ENCODE assay signal across 29 mouse cellular contexts in genomic region chr1:118718055-118718454, GRCm38 (mm10).
DNase-seq lines count a peak whose midpoint lies in the region; ATAC-seq and TF ChIP-seq lines count a peak whose summit lies in the region.
"Had no signal": no experiment of that assay in that cellular context is flagged by ENCODE, and none has a peak within 500 bp of the region (broad histone marks: within the 10 kb centered on the region; RNA-seq: fewer than 3 reads in every experiment).

No protein-coding gene starts in this region.

- H3K27ac ChIP-seq in heart, embryonic 12.5 days (ENCODE audit: poor library complexity, severe bottlenecking) = no peak overlapping the region
- H3K27ac ChIP-seq in kidney, embryonic 15.5 days = peak overlapping the region; percentile 52
- H3K27ac ChIP-seq in lung, embryonic 14.5 days (ENCODE audit: low read depth) = no peak overlapping the region
- H3K27ac ChIP-seq: embryonic facial prominence, embryonic 10.5 days; embryonic facial prominence, embryonic 13.5 days; forebrain, embryonic 10.5 days; forebrain, embryonic 13.5 days; gastrocnemius, adult 2 months; heart, adult 2 months; heart, embryonic 10.5 days; hindbrain, embryonic 10.5 days; hindbrain, embryonic 13.5 days had no signal

- no peak for TF ChIP-seq POLR2A in lung, adult 2 months (IDR thresholded peaks at IDR 0.05; ENCODE audit: borderline replicate concordance, extremely low read depth, low read depth, low read length)

- no peak overlapping the region for H3K9ac ChIP-seq in heart, embryonic 12.5 days
- no peak overlapping the region for H3K9ac ChIP-seq in kidney, embryonic 15.5 days
- no peak overlapping the region for H3K9ac ChIP-seq in lung, embryonic 14.5 days
- H3K9ac ChIP-seq: embryonic facial prominence, embryonic 13.5 days; forebrain, embryonic 13.5 days; hindbrain, embryonic 13.5 days had no signal

- no peaks in the 10 kb centered on the region for H3K36me3 ChIP-seq in heart, embryonic 12.5 days
- H3K36me3 ChIP-seq in kidney, embryonic 15.5 days = no peaks in the 10 kb centered on the region
- H3K36me3 ChIP-seq in lung, embryonic 14.5 days (ENCODE audit: insufficient read depth) = no peaks in the 10 kb centered on the region
- H3K36me3 ChIP-seq: embryonic facial prominence, embryonic 10.5 days; embryonic facial prominence, embryonic 13.5 days; forebrain, embryonic 10.5 days; heart, embryonic 10.5 days; hindbrain, embryonic 10.5 days; hindbrain, embryonic 13.5 days had no signal

- WGBS in heart, embryonic 12.5 days = 65% methylated on average over 6 of the region's 6 CpGs
- WGBS in kidney, embryonic 15.5 days = 59% methylated on average over 6 of the region's 6 CpGs
- WGBS in lung, embryonic 14.5 days = 56% methylated on average over 6 of the region's 6 CpGs
- WGBS in lung, adult 2 months = 63% methylated on average over 6 of the region's 6 CpGs

- H3K27me3 ChIP-seq in heart, embryonic 12.5 days (replicated peaks) = no peaks in the 10 kb centered on the region; the same call in 1 of the 2 replicates
- no peaks in the 10 kb centered on the region for H3K27me3 ChIP-seq in kidney, embryonic 15.5 days
- H3K27me3 ChIP-seq in lung, embryonic 14.5 days (ENCODE audit: insufficient read depth, low read length) = no peaks in the 10 kb centered on the region
- H3K27me3 ChIP-seq: embryonic facial prominence, embryonic 13.5 days; forebrain, embryonic 13.5 days; hindbrain, embryonic 13.5 days had no signal

- H3K4me1 ChIP-seq in heart, embryonic 12.5 days (replicated peaks) = no peaks in the 10 kb centered on the region
- H3K4me1 ChIP-seq in kidney, embryonic 15.5 days = 0 out of 2 replicates have a peak, but pooled peaks cover 2% of the 10 kb centered on the region
- no peaks in the 10 kb centered on the region for H3K4me1 ChIP-seq in lung, embryonic 14.5 days (ENCODE audit: insufficient read depth)
- H3K4me1 ChIP-seq in lung, adult 2 months (ENCODE audit: control insufficient read depth, insufficient read depth, low read length) = no peaks in the 10 kb centered on the region
- H3K4me1 ChIP-seq: embryonic facial prominence, embryonic 10.5 days; embryonic facial prominence, embryonic 13.5 days; forebrain, embryonic 10.5 days; forebrain, embryonic 13.5 days; heart, embryonic 10.5 days; hindbrain, embryonic 13.5 days had no signal

- no peak for TF ChIP-seq CTCF in lung, embryonic 14.5 days (IDR thresholded peaks at IDR 0.05; ENCODE audit: low read depth)
- TF ChIP-seq CTCF in lung, adult 2 months (IDR thresholded peaks at IDR 0.05; ENCODE audit: insufficient read depth, low read length) = no peak

- H3K4me3 ChIP-seq in heart, embryonic 12.5 days = no peak overlapping the region
- no peak overlapping the region for H3K4me3 ChIP-seq in kidney, embryonic 15.5 days (replicated peaks)
- no peak overlapping the region for H3K4me3 ChIP-seq in lung, embryonic 14.5 days (ENCODE audit: low read depth, low read length)
- no peak overlapping the region for H3K4me3 ChIP-seq in lung, adult 2 months (replicated peaks; ENCODE audit: extremely low read depth, low read depth, low read length)
- H3K4me3 ChIP-seq: embryonic facial prominence, embryonic 10.5 days; embryonic facial prominence, embryonic 13.5 days; erythroblast, embryonic 14.5 days; forebrain, embryonic 10.5 days; forebrain, embryonic 13.5 days; gastrocnemius, adult 2 months; heart, adult 2 months; heart, embryonic 10.5 days; hindbrain, embryonic 10.5 days; hindbrain, embryonic 13.5 days had no signal

- peak; percentile 7 for DNase-seq in heart, postnatal 4 days
- no peak for DNase-seq in kidney, postnatal 36 days
- DNase-seq in lung, embryonic 14.5 days = peak; percentile 2
- DNase-seq in lung, adult 2 months = no peak
- peak; percentile 6 for DNase-seq in mesoderm, embryonic 11.5 days (ENCODE audit: low read depth, low spot score)
- DNase-seq: adrenal gland, adult 2 months; adrenal gland, postnatal 14 days; cerebellum, adult 11-12 months; cerebellum, adult 8-10 months; cerebellum, postnatal 10 days; cerebellum, postnatal 36 days; embryo, embryonic 11 days; gastrocnemius, adult 2 months; gastrocnemius, postnatal 14 days; heart, adult 2 months had no signal

- H3K4me2 ChIP-seq in heart, embryonic 12.5 days = no peak overlapping the region
- H3K4me2 ChIP-seq in kidney, embryonic 15.5 days = no peak overlapping the region
- no peak overlapping the region for H3K4me2 ChIP-seq in lung, embryonic 14.5 days
- H3K4me2 ChIP-seq: embryonic facial prominence, embryonic 13.5 days; forebrain, embryonic 13.5 days; hindbrain, embryonic 13.5 days had no signal

- H3K9me3 ChIP-seq in heart, embryonic 12.5 days (replicated peaks) = peaks cover 3% of the 10 kb centered on the region; the same call in 1 of the 2 replicates
- H3K9me3 ChIP-seq in kidney, embryonic 15.5 days (replicated peaks) = no peaks in the 10 kb centered on the region
- H3K9me3 ChIP-seq in lung, embryonic 14.5 days (ENCODE audit: low read depth, low read length) = no peaks in the 10 kb centered on the region
- H3K9me3 ChIP-seq: embryonic facial prominence, embryonic 10.5 days; forebrain, embryonic 13.5 days had no signal

- ATAC-seq in heart, embryonic 12.5 days (ENCODE audit: insufficient number of reproducible peaks, low FRiP score) = no peak
- peak; percentile 49; the same call in 1 of the 2 replicates for ATAC-seq in kidney, embryonic 15.5 days (replicated peaks; ENCODE audit: low FRiP score)
- ATAC-seq in lung, embryonic 14.5 days (ENCODE audit: insufficient read depth) = peak; percentile 17; the same call in 1 of the 2 replicates
- ATAC-seq in megakaryocyte, adult 5-6 weeks (ENCODE audit: poor library complexity, severe bottlenecking) = no peak
- ATAC-seq: CD4-positive, CD25-positive, alpha-beta regulatory T cell, adult 4 months; forebrain, embryonic 13.5 days; forebrain, embryonic 16.5 days; hindbrain, embryonic 16.5 days had no signal

Comparison
In these comparisons a context has a peak if more than half of its experiments do, and no peak if none do; other contexts are left out.
1. DNase-seq: peak in heart, postnatal 4 days (single experiment), lung, embryonic 14.5 days (single experiment) and mesoderm, embryonic 11.5 days (single experiment); none in kidney, postnatal 36 days (0 of 2) and lung, adult 2 months (single experiment).
2. ATAC-seq: peak in kidney, embryonic 15.5 days (single experiment) and lung, embryonic 14.5 days (single experiment); none in heart, embryonic 12.5 days (single experiment) and megakaryocyte, adult 5-6 weeks (single experiment).